Mouse (Mus musculus) intestine, postnatal 0 days (tissue): Measurements from ENCODE around the gene Hinfp. TPM values are rescaled to one million over a fixed set of nuclear protein-coding genes. Genes with fewer than 3 reads are reported as not detected.
A peak's percentile ranks its signal among the peaks of the same experiment; 100 is the strongest.

Experiments
- ATAC-seq: fragments of 200-750 bp; cut with Nextera tagmentation; 2 replicates; pipeline ENCODE4 v1.8.0; 2017; ENCODE audit warnings: mild to moderate bottlenecking, moderate TSS enrichment, moderate library complexity
- H3K27ac ChIP-seq: fragments of 300-500 bp; sonication (generic); 2 replicates; pipeline ENCODE4 v1.5.1; 2014; ENCODE audit warnings: mild to moderate bottlenecking, low read depth, low read length, moderate library complexity
- H3K27me3 ChIP-seq: fragments of 300-500 bp; sonication (generic); replicated peaks from 2 replicates; pipeline ENCODE4 v1.6.1; 2014; ENCODE audit warnings: low read length, mixed read lengths; ENCODE audit not compliant: control insufficient read depth, insufficient read depth
- H3K36me3 ChIP-seq: fragments of 300-500 bp; sonication (generic); 2 replicates; pipeline ENCODE4 v1.6.1; 2014; ENCODE audit warnings: mild to moderate bottlenecking, moderate library complexity; ENCODE audit not compliant: control insufficient read depth, insufficient read depth
- H3K4me1 ChIP-seq: fragments of 300-500 bp; sonication (generic); replicated peaks from 2 replicates; pipeline ENCODE4 v1.6.1; 2014; ENCODE audit warnings: antibody characterized with exemption, low read length, mixed read lengths; ENCODE audit not compliant: control insufficient read depth, insufficient read depth
- H3K4me2 ChIP-seq: fragments of 300-500 bp; sonication (generic); replicated peaks from 2 replicates; pipeline ENCODE4 v1.6.1; 2014; ENCODE audit warnings: low read depth, mild to moderate bottlenecking, moderate library complexity
- H3K4me3 ChIP-seq: fragments of 300-500 bp; sonication (generic); 2 replicates; pipeline ENCODE4 v1.5.1; 2014; ENCODE audit warnings: low read depth, low read length
- H3K9ac ChIP-seq: fragments of 300-500 bp; sonication (generic); 2 replicates; pipeline ENCODE4 v1.6.1; 2014; ENCODE audit warnings: mild to moderate bottlenecking, low read depth, low read length
- H3K9me3 ChIP-seq: fragments of 300-500 bp; sonication (generic); 2 replicates; pipeline ENCODE4 v1.6.1; 2016; ENCODE audit warnings: mixed run types; ENCODE audit not compliant: control insufficient read depth
- CTCF ChIP-seq: sonication (generic); IDR thresholded peaks from 2 replicates; pipeline ENCODE4 v1.5.1; 2016; ENCODE audit warnings: low read depth, mild to moderate bottlenecking, control low read depth, antibody characterized with exemption, moderate library complexity
- WGBS: fragments of 180-500 bp; shearing (Covaris S2); extraction: QIAGEN DNeasy Blood & Tissue Kit; methylation state at CpG from one replicate; pipeline ENCODE4 v1.1.7; 2014; 5-methylcytosine and 5-hydroxymethylcytosine counted together
- microRNA-seq: library from miRNA; unstranded; fragments of <30 nt; microRNA quantifications from one replicate; pipeline ENCODE4, GENCODE M21; 2016
- polyA plus RNA-seq: library from polyadenylated mRNA; unstranded; fragments of >200 nt; fragmentation: Nextera tagmentation; extraction: Ambion mirVana; gene quantifications from 2 replicates; pipeline ENCODE4 v1.2.1, GENCODE M21; 2015

Gene Hinfp
- polyA plus RNA-seq, 1 experiment from 2014 or later = 6.0 TPM

- Histone ChIP-seq H3K9me3 (no peaks in the 10 kb centered on the region), H3K9ac (peak overlapping the region; percentile 37; the same call in 1 of the 2 replicates), H3K27me3 (no peaks in the 10 kb centered on the region), H3K4me1 (no peaks in the 10 kb centered on the region), H3K4me2 (peak overlapping the region; percentile 60), H3K4me3 (peak overlapping the region; percentile 38), H3K27ac (peak overlapping the region; percentile 78; the same call in 1 of the 2 replicates), H3K36me3 (no peaks in the 10 kb centered on the region)
- TF ChIP-seq CTCF = no peak
- ATAC-seq = no peak
- 54% methylated on average over 4 of the region's 4 CpGs for WGBS
These were observed 55.0 kb downstream of the Hinfp start for GRCm38 (mm10) chr9:44250445-44250844.

GRCm38 (mm10) chr9:44249181-44250146, 56.0 kb downstream of the Hinfp start:
- no peaks in the 10 kb centered on the region for H3K4me1 ChIP-seq
- peak; percentile 81 for TF ChIP-seq CTCF
- H3K27me3 ChIP-seq = no peaks in the 10 kb centered on the region
- H3K4me3 ChIP-seq = no peak overlapping the region; the same call in 1 of the 2 replicates
- H3K36me3 ChIP-seq = no peaks in the 10 kb centered on the region
- ATAC-seq = peak; percentile 58
- H3K9ac ChIP-seq = no peak overlapping the region
- 48% methylated on average over 26 of the region's 26 CpGs for WGBS
- no peak overlapping the region for H3K27ac ChIP-seq
- peak overlapping the region; percentile 60 for H3K4me2 ChIP-seq
- H3K9me3 ChIP-seq = no peaks in the 10 kb centered on the region

- 47% methylated on average over 6 of the region's 6 CpGs for WGBS
- no peak overlapping the region for H3K4me3 ChIP-seq
- no peak for ATAC-seq
- no peaks in the 10 kb centered on the region for H3K27me3 ChIP-seq
- no peak overlapping the region for H3K9ac ChIP-seq
- TF ChIP-seq CTCF = no peak
- H3K36me3 ChIP-seq = no peaks in the 10 kb centered on the region
- no peak overlapping the region for H3K4me2 ChIP-seq
- no peak overlapping the region for H3K27ac ChIP-seq
- H3K9me3 ChIP-seq = no peaks in the 10 kb centered on the region
- H3K4me1 ChIP-seq = no peaks in the 10 kb centered on the region
These were observed 57.6 kb downstream of the Hinfp start for GRCm38 (mm10) chr9:44247907-44248306.

GRCm38 (mm10) chr9:44243621-44244020, 61.9 kb downstream of the Hinfp start:
- Histone ChIP-seq H3K27ac (no peak overlapping the region), H3K27me3 (no peaks in the 10 kb centered on the region), H3K4me1 (no peaks in the 10 kb centered on the region), H3K9ac (no peak overlapping the region), H3K4me3 (no peak overlapping the region), H3K9me3 (no peaks in the 10 kb centered on the region), H3K36me3 (no peaks in the 10 kb centered on the region), H3K4me2 (no peak overlapping the region)
- TF ChIP-seq CTCF = no peak
- no peak for ATAC-seq
- 55% methylated on average over 2 of the region's 2 CpGs for WGBS

Small RNA genes within 50 kb of the gene (microRNA-seq; reads per million reads assigned to microRNA genes)
- gene Gm44335 = not detected

Other genes with a start within 250 kb of the Hinfp start
- 9.7 and 10.4 TPM in 2 replicates for gene Usp2, start 238.7 kb downstream of the Hinfp start, polyA plus RNA-seq
- 0.05 TPM in 1 of 2 replicates, not detected in the other for gene Mfrp, start 203.9 kb downstream of the Hinfp start, polyA plus RNA-seq
- gene C1qtnf5, start 198.4 kb downstream of the Hinfp start, polyA plus RNA-seq = 5.4 and 6.0 TPM in 2 replicates
- gene Gm49380, start 192.2 kb downstream of the Hinfp start, polyA plus RNA-seq = 0.05 TPM in 1 of 2 replicates, not detected in the other
- gene Rnf26, start 192.2 kb downstream of the Hinfp start, polyA plus RNA-seq = 18.4 and 18.8 TPM in 2 replicates
- gene Mcam, start 171.2 kb downstream of the Hinfp start, polyA plus RNA-seq = 31.5 and 34.0 TPM in 2 replicates
- 5.8 and 6.7 TPM in 2 replicates for gene Cbl, start 71.6 kb downstream of the Hinfp start, polyA plus RNA-seq
- gene Ccdc153, start 65.0 kb downstream of the Hinfp start, polyA plus RNA-seq = not detected in 2 replicates
- gene Pdzd3, start 54.2 kb downstream of the Hinfp start, polyA plus RNA-seq = 37.0 and 40.1 TPM in 2 replicates
- 4.6 TPM in 2 replicates for gene Nlrx1, start 37.1 kb downstream of the Hinfp start, polyA plus RNA-seq
- gene Abcg4, start 17.1 kb downstream of the Hinfp start, polyA plus RNA-seq = 0.88 and 1.1 TPM in 2 replicates
- 42.4 TPM in 2 replicates for gene C2cd2l, start 14.6 kb upstream of the Hinfp start, polyA plus RNA-seq
- gene Dpagt1, start 20.3 kb upstream of the Hinfp start, polyA plus RNA-seq = 23.6 and 25.3 TPM in 2 replicates
- 84.5 and 89.1 TPM in 2 replicates for gene H2afx, start 29.0 kb upstream of the Hinfp start, polyA plus RNA-seq
- gene Hmbs, start 38.6 kb upstream of the Hinfp start, polyA plus RNA-seq = 60.1 and 60.7 TPM in 2 replicates
- gene Vps11, start 56.0 kb upstream of the Hinfp start, polyA plus RNA-seq = 27.2 and 27.4 TPM in 2 replicates
- 10.5 and 11.1 TPM in 2 replicates for gene Hyou1, start 73.8 kb upstream of the Hinfp start, polyA plus RNA-seq
- gene Slc37a4, start 91.2 kb upstream of the Hinfp start, polyA plus RNA-seq = 150 and 160 TPM in 2 replicates
- 1,434 and 1,542 TPM in 2 replicates for gene Rps25, start 101.5 kb upstream of the Hinfp start, polyA plus RNA-seq
- gene Trappc4, start 101.9 kb upstream of the Hinfp start, polyA plus RNA-seq = 138 and 142 TPM in 2 replicates
- gene Ccdc84, start 112.9 kb upstream of the Hinfp start, polyA plus RNA-seq = 14.7 and 19.7 TPM in 2 replicates
- not detected in 2 replicates for gene Foxr1, start 135.5 kb upstream of the Hinfp start, polyA plus RNA-seq
- gene Upk2, start 149.3 kb upstream of the Hinfp start, polyA plus RNA-seq = not detected in 2 replicates
- gene Bcl9l, start 177.2 kb upstream of the Hinfp start, polyA plus RNA-seq = 4.8 and 4.9 TPM in 2 replicates